Mouse (Mus musculus): ENCODE measurements around the gene Gdpd4. TPM values are rescaled to one million over a fixed set of nuclear protein-coding genes. Genes with fewer than 3 reads are reported as not detected.

Gene Gdpd4
- total and polyA plus RNA-seq, 3 experiments = not detected

Other genes starting within 250 kb of the Gdpd4 start
- gene Clns1a, start 223.3 kb upstream of the Gdpd4 start, total RNA-seq (2012; rRNA removed) = 140 and 141 TPM in 2 replicates
- gene Clns1a, start 223.3 kb upstream of the Gdpd4 start, polyA plus RNA-seq (2012; ENCODE audit: insufficient read depth in 1 of 2, insufficient read length in 2 of 2, low read depth in 1 of 2, low replicate concordance in 2 of 2, missing spikeins in 1 of 2) = 100 to 1,000 TPM; 119 to 130 TPM
- gene Aqp11, start 181.7 kb upstream of the Gdpd4 start, total RNA-seq (2012; rRNA removed) = 0.65 and 0.89 TPM in 2 replicates
- gene Aqp11, start 181.7 kb upstream of the Gdpd4 start, polyA plus RNA-seq (2012; ENCODE audit: insufficient read depth in 1 of 2, insufficient read length in 2 of 2, low read depth in 1 of 2, low replicate concordance in 2 of 2, missing spikeins in 1 of 2) = 1 to 10 TPM in 1 of 2 experiments, not detected in 1; 3.9 TPM
- gene Pak1, start 131.4 kb upstream of the Gdpd4 start, total RNA-seq (2012; rRNA removed) = 2.5 and 2.8 TPM in 2 replicates
- gene Pak1, start 131.4 kb upstream of the Gdpd4 start, polyA plus RNA-seq (2012; ENCODE audit: insufficient read depth in 1 of 2, insufficient read length in 2 of 2, low read depth in 1 of 2, low replicate concordance in 2 of 2, missing spikeins in 1 of 2) = 1 to 10 TPM in 1 of 2 experiments, not detected in 1; 6.7 TPM
- 1.3 and 1.4 TPM in 2 replicates for gene Myo7a, start 199.6 kb downstream of the Gdpd4 start, total RNA-seq (2012; rRNA removed)
- gene Myo7a, start 199.6 kb downstream of the Gdpd4 start, polyA plus RNA-seq (2012; ENCODE audit: insufficient read depth in 1 of 2, insufficient read length in 2 of 2, low read depth in 1 of 2, low replicate concordance in 2 of 2, missing spikeins in 1 of 2) = 1 to 10 TPM in 1 of 2 experiments, not detected in 1; 7.5 TPM
- gene Omp, start 225.5 kb downstream of the Gdpd4 start, total RNA-seq (2012; rRNA removed) = 0.08 TPM in 1 of 2 replicates, not detected in the other
- gene Omp, start 225.5 kb downstream of the Gdpd4 start, polyA plus RNA-seq (2012; ENCODE audit: insufficient read depth in 1 of 2, insufficient read length in 2 of 2, low read depth in 1 of 2, low replicate concordance in 2 of 2, missing spikeins in 1 of 2) = under 1 TPM in 1 of 2 experiments, not detected in 1; 0.07 TPM